Mouse (Mus musculus) liver, adult (tissue): ENCODE results near the gene Zc3h18.

ENCODE experiments used
- GATA4 ChIP-seq: IDR thresholded peaks from 2 replicates; pipeline ENCODE4 v1.6.1; 2014; ENCODE audit warnings: mild to moderate bottlenecking, low read length; ENCODE audit not compliant: insufficient replicate concordance

Gene Zc3h18

DNA sequence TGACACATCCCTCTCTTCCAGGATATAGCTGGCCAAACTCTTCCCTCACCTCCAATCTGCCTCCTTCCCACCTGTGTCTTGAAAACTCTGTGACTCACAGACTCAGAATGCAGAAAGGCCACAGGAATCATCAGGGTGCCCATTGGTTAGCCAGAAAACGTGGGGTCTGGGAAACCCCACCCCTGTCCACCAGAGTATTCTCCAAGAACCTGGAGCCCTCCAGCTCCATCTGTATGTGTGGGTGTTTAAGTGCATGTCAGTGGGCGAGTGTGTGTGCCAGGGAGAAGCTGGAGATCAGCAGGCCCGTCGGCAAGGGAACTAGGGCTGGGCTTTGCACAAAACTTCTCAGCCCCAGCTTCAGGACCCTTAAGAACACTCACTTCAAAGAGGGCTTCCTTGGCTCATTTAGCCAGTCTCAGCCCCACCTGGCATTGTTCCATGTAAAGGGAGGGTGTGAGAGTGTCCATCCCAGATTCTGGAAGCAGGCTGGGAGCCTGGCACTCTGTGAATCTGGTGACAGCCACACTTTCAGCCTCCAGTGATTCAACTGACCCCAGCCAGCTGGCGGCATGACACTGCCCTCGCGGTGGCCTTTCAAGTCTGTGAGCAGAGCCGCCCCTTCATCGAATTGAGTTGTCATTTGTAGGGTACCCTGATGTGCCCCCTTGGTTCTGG, 43.6 kb downstream of the Zc3h18 start:
- TF ChIP-seq GATA4, result no peak

DNA sequence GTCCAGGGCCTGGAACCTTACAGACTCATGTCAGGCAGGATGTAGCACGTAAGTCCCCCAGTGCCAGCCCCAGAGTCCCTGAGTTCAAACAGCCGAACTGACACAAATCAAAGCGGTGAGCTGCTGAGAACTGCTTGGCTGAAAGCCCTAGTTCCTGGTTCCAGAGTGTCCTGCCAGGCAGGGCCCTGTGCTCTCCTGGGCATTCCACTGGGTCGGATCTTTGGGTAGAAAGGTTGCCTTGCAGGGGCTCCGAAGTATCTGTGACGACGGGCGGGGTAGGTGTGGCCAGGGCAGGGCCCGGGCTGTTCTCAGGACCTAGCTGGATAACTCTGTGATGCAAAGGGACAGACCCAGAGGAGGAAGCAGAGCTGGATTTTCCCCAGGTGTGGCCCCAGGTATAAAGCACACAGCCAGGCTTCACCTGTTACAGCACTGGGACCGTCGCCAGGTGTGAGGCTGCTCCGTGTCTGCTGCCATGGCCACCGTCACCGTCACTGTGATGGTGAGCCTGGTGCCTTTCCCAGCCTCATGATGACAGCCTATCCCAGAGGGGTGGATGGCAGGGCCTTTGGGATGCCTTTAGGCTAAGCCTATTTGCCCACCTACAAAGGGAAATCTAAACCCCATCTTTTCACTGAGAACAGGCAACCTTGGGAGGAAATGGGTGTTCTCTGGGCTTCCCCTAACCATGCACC, 45.1 kb downstream of the Zc3h18 start, which contains the start of gene Il17c:
Il17c (plus strand) TSS at position 645 of the 695 bp plus-strand sequence.
- no peak for TF ChIP-seq GATA4

DNA sequence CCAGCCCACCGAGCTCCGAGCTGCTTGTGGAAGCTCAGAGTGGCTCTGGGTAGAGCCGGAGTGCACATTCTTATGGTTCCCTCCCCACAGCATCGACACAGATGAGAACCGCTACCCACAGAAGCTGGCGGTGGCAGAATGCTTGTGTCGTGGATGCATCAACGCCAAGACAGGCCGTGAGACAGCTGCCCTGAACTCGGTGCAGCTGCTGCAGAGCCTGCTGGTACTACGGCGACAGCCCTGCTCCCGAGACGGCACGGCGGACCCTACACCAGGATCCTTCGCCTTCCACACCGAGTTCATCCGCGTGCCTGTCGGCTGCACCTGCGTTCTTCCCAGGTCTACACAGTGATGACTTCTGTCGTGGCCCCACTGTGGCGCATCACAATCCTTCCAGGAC, 46.8 kb downstream of the Zc3h18 start:
- TF ChIP-seq GATA4, result no peak

DNA sequence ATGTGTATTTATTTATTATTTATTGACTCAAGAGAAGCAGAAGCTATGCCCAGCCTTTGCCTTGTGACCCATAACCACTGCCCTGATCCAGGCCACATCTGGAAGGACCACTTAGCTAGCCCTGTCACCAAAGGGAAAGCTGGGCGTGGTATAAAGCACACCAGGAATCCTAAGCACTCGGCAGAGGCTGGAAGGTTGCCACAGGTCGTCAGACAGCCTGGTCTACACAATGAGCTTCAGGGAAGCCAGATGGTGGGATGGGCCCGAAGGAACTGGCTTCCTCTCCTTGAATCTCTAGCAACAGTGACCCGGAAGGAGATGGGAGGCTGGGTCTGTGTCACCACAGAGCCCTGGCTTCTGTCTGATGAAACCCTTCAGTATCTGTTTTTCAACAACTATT, 47.2 kb downstream of the Zc3h18 start:
- TF ChIP-seq GATA4, result no peak

DNA sequence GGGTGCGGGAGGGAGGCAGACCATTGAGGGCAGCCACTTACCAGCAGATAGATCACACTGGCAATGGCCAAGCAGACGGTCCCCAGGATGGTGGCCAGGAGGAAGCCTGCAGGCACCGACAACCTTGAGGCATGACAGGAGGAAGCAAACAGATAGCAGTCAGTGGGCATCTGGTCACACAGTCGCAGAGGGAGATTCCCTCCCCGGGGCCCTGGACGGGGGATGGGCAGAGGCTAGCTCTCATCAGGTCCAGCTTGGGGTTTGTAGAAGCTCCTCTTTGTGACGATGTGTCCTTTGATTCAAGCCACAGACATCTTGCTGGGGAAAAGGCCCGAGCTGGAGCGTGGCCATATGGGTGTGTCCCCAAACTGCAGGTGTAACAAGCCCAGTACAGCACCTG, 49.7 kb downstream of the Zc3h18 start:
- TF ChIP-seq GATA4, result no peak

DNA sequence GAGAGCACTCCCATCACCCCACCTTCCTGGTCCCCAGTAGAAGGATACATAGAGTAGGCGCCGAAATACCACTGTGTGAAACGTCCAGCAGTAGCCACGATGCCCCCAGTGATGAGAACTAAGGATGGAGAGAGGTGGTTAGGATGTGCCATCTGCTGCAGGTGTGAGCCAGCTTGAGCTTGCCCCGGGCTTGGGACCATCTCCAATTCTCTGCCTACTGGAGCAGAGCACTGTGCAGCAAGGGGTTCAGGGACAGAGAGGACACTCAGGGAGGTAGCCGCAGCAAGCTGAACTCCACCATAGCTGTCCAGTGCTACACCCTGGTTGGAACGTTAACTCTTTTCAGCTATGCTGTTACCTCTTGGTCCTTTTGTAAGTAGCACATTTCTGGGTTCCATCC, 51.2 kb downstream of the Zc3h18 start:
- no peak for TF ChIP-seq GATA4

DNA sequence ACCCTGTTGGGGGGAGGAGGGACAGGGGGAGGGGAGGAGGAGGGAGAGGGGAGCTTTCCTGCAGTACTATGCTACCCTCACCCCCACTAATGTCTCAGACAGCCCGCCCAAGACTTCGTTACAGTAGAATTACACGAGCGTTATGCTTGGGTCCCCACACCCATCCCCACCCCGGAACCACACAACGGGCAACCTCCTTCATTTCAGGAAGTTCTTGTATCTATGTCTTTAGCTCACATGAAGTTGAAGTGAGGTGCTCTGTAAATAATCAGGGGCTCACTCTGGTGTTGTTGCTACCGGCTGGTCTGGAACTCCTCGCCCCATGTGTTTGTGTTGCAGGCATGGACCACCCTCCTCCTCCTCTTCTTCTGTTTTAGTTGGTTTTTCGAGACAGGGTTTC, 51.8 kb downstream of the Zc3h18 start:
- no peak for TF ChIP-seq GATA4

DNA sequence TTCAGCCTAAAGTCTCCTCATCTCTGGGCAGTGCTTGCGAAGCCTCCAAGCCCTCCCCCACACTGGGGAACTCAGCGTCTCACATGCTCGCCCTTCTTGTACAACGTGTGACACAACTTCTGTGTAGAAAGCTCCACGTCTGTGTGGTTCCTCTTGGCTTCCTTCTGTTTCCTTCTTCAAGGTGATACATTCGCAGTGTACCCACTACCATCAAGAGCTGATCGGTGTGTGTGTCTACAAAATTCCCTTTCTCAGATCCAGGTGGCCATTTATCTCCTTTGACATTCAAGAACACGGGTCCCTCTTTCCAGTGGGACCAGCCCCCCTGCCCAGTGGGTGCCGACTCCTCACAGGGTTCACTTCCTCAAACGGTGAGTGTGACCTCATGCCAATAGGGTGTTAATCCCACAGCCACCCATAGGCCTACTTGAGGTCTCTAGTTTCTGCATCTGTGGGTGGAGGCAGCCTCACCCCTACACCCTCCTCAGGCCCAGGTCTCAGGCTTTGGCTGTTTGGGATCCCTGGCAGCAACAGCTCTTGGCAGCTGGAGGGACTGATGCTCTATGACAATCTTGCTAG, 53.7 kb downstream of the Zc3h18 start:
- no peak for TF ChIP-seq GATA4

DNA sequence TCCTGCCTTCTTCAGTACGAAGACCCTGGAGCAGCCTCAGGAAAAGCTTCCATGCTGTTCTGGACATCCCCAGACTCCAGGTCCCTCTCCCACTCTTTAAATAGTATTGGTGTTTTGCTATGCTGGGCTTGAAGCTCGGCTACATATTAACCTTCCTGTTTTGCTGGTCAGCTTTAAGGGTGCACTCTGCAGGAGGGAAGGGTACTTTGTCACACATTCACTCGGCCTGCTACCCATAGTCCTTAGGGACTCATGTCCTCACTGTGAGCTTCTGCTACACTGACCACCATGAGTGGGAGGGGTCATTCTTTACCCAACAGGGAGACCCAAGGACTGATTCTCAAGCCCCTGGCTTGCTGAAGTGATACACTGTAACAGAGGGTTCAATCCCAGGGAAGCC, 54.2 kb downstream of the Zc3h18 start:
- TF ChIP-seq GATA4, result no peak

DNA sequence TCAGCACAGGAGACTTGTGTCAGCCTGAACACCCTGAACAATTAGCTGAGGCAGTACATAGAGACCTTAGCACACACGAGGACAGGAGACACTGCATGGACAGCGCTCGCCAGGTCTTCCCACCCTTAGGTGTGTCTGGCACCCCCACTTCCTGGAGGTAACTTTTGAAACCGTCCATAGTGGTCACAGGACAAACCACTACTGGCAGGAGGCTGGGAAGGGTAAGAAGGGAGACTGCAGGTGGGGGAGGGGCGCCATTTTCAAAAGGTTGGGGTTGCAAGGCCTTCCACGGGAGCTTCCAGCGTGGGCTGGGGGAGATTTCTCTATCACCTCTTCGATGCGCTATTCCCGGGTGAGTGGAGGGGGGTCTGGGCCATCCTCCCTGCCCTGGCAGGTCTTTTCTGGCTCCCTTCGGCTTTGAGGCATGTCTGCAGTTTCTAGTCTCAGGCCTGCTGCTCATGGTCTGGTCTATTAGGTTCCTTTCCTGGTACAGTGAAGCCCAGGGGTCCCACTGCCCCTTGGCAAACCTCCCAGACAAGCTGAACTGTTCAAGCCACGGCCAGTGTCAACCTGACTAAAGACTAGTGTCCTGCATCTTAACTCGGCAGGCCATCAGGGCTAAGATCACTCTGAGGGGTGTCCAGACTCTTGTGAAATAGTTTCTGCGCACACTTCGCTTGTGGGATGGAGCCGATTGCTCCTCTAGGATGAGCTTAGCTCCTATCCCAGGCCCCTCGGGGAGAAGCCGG, 55.5 kb downstream of the Zc3h18 start:
- no peak for TF ChIP-seq GATA4

DNA sequence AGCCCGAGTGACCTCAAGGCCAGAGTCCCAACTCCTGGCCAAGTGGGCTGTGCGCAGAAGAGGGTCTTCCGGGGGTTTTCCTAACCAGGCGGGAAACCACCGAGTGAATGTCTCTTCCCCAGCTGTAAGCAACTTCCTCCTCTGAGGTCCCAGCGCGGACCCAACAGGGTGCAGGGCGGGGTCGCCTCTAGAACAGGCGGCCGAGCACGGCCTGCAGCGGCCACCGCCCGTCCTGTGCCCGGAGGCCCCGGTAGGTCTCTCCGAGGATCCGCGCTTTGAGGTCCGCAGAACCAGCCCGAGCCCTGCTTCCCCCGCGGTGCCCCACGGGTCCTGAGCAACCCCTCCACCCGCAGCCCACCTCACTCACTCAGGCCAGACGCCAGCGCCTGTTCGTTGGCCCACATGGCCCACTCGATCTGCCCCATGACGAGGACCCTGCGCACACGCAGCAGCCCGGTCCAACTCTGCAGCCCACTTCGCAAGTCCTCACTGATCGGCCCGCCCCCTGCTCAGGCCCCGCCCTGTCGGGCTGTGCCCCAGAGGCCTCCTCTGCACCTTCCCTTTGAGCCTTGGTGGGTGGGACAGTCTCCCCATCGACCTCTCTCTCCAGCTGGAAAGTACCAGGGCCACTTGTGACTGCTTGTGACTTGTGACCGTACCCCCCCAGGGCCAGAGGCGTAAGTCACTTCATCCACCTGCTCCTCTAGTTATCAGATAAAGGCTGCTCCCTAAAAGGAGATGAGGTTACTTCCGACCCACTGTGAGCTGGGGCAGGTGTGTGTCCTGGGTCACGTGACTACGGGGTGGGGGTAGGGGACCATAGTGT, 56.2 kb downstream of the Zc3h18 start, which contains the start of gene Cyba:
Cyba (minus strand) TSS at position 488 of the 826 bp plus-strand sequence.
- no peak for TF ChIP-seq GATA4

DNA sequence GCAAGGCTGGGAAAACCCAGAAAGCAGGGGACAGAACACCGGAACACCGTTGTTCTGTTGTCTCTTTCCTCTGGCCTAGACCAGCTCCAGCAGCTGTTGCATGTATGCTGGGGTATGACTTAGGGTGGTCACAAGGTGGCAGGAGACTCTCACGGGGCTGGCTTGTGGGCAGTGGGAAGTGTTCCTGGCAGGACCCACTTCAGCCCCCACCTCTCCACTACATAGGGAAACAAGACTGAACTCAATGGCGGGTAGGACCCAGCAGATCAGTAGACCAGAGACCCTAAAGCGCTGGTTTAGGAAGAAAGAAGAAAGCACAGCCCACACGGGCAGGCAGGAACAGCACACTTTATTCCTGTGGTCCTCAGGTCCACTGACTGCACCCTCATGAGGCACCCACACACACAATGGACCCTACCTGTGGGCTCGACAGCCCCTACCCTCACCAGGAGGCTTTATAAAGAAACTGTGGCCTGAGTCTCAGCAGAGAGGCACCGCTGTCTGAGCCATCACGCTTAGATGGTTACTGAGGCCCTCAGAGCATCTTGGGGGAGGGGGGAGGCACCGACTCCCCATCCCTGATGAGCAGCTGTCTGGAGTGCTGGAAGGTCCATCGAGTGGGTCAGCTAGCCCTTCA, 57.0 kb downstream of the Zc3h18 start:
- no peak for TF ChIP-seq GATA4

DNA sequence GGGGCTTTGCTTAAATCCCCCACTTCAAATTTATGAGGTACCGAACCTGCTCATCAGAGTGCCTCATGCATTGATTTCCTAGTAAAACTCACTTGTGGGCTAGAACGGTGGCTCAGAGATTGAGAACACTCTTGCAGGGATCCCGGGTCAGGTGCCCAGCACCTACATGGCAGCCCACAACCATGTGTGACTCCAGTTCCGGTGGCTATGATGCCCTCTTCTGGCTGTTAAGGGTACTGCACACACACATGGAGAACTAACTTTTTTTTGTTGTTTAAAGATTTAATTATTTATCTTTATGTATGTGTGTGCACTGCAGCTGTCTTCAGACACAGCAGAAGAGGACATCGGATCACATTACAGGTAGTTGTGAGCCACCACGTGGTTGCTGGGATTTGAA, 59.0 kb downstream of the Zc3h18 start:
- TF ChIP-seq GATA4, result no peak

DNA sequence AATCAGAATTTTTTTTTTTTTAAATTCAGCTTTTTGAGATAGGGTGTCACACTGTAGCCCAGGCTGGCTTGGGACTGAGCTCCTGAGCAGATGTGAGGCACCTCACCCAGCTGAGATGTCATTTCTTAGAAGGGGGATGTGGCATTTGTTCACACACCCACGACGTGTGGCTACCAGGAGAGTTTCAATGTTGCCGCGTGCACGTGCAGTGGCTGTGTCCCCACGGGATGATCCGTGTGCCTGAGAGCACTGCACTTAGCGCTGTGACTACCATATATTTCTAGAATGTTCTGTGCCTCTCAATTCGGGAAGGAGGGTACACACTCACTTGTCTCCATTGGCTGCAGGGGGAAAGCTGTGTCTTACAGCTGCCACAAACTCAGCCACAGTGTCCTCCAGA, 59.7 kb downstream of the Zc3h18 start:
- no peak for TF ChIP-seq GATA4
